Mouse (Mus musculus) left cerebral cortex, adult 11 months (tissue): ENCODE results near the gene Snd1.
"Not testable (repeated sequence)": the region's sequence is repeated elsewhere in the genome, so short reads cannot be mapped to it uniquely, and the experiment has no call there.

Experiments used
- DNase-seq: peaks from one replicate; pipeline ENCODE4 v3.0.0; 2022; ENCODE audit warnings: low spot score

Gene Snd1

GRCm38 (mm10) chr6:28914981-28915380 is 440.0 kb downstream of the Snd1 start:
- DNase-seq: no peak

- no peak for DNase-seq
These were observed 441.7 kb downstream of the Snd1 start for GRCm38 (mm10) chr6:28916630-28917029.

DNA sequence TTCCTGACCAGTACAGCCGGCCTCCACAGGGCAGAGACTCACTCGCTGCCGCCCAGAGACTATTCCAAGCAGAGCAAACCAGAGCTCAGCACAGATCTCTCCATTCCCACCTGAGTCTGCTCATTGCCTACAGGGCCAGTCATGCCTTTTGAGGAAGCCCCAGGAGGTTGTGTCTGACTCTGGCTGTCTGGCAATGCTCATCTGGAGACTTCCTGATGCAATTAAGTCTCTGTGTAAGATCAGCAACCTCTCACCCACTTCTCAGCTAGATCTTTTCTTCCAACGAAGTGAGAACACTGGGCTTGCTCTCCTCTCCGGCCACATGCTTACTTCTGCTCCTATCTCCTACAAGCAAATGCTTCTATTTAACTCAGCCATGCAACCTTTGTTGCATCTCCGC is 444.4 kb downstream of the Snd1 start:
- DNase-seq: no peak

GRCm38 (mm10) chr6:28922371-28922770 is 447.4 kb downstream of the Snd1 start:
- DNase-seq: no peak

DNA sequence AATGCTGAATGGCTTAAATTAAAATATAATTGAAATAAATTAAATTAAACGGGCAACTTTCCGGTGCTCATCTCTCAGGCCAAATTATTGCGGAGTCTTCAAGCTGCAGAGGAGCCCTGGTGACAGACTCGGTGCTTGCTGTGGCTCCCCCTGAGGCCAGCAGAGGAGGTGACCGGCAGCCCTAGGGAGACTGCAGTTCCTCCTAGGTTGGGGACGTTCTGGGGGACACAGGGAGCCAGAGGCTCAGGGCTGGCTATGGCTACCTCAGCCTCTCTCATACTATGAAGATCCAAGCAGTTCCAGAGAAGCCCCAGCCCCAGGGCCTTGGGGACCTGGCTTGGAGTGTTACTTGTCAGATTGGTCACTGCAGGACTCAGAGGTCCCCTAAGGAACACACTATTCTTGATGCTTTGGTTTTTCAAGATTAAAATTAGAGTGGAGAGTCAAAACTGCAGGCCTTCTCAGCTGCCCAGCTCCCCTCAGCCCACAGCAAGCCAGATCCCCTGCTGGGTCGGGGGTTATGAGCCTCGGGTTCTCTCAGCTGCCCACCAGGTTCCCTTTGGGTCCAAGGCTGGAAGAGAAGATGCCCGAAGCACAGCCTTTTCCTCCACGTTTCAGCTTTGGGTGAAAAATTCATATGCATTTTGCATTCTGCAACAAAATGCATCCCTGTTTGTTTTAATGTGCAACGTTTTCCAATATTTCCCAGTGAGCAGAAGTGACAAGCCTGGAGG is 448.3 kb downstream of the Snd1 start:
- no peak for DNase-seq

- DNase-seq: no peak
These were observed 448.9 kb downstream of the Snd1 start for GRCm38 (mm10) chr6:28923837-28924236.

DNA sequence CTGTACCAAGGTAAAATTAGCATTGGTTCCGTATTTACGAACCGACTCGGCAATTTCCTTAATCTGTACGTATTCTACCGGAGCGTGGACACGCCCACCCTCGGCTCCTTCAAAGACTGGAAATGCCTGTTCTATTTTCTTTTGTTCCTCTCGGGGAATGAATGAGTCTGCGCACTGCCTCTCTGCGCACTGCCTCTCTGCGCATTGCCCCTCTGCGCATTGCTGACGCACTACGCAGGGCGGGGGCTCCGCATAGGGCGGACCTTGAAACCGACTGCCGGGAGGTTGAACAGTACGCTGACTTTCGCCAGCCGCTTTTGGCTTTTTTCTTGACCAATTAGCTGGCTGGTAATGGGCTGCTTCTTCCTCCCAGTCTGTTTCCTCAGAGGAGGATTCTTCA is 453.0 kb downstream of the Snd1 start:
- DNase-seq: not testable (repeated sequence)

- DNase-seq: not testable (repeated sequence)
These were observed 454.3 kb downstream of the Snd1 start for GRCm38 (mm10) chr6:28929169-28929803.

DNA sequence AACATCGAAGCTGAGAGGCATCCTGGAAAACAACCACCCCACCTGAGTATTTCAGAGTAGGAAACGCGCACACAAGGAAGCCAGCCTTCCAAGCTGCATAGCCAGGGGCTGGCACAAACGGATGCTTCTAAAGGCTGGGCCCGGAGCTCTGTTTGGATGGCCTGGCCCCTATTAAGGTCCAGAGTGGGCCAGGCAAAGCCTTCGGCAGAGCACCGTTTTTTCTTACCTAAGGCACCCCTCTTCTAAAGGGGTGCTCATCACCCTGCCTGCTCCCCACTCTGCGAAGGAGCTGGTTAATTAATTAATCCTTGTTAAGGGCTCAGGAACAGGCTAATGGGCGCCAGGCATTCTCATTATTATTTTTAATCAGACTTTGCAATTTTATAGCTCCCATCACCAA is 456.3 kb downstream of the Snd1 start:
- no peak for DNase-seq

DNA sequence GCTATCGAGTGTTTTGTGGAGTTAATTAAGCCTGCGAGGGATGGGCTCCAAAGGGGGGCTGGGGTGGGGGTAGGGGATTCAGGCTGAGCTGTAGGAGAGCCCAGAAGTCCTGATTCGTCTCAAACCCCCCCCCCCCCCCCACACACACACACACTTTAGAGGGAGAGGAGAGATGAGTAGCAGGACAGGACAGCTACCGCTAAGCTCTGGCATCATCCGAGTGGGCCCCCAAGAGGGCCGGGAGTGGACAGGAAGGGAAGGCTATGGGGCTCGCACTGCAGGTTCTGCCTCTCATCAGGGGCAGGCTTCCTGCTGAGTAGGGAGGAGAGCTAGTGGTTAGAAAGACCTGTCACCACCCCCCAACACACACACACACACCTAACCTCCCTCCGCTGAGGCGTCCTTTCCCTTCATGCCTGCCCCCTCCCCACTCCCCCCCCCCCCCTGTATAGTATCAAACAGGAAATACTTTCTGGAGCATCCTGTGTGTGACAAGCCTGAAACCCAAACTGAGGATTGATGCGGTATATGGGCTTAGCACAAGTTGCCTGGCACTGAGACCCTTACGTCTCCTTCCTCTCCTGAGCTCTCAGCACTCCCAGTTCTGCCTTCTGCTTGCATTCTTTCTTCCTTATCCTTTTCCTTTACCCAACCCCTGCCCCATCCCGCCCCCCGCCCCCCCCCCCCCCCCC is 456.8 kb downstream of the Snd1 start:
- DNase-seq: no peak

- DNase-seq: no peak
These were observed 457.5 kb downstream of the Snd1 start for GRCm38 (mm10) chr6:28932328-28932937.

GRCm38 (mm10) chr6:28935736-28936135 is 460.8 kb downstream of the Snd1 start:
- DNase-seq: no peak

DNA sequence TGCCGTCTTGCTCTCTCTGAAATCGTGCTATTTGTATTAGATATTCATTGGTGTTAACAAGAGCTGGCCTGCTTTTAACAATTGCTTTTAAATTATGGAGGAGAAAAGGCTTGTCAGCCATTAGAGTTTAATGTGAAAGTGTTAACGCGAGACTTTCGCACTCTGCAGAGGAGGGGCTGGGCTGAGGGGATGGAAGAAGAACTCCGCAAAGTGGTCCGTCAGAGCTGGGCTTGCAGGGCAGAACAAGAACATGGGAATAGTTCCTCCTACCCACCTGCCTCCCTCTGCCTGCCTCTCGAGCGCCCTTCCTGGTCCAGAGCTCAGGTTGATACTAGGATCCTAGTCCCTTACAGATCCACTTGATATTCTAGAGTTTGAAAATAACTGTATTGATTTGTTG is 472.3 kb downstream of the Snd1 start:
- no peak for DNase-seq

DNA sequence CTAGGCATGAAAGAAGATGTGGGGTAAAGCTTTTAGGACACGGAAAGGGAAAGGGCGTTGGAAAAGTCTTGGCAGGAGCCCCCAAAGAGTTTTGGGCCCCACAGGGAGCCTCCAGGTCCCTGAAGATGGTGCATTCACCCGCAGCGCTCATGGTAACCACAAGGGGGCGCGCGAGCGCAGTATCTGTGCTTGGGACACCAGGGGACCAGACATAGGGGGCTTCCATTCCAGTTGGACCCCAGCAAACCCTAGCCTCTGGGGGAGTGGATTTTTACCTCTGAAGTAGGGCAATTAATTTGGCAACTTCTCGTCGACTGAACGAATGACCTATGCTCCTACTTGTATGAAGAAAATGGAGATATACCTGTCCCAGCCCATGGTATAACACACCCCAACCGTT is 474.3 kb downstream of the Snd1 start:
- peak; percentile 46 for DNase-seq

DNA sequence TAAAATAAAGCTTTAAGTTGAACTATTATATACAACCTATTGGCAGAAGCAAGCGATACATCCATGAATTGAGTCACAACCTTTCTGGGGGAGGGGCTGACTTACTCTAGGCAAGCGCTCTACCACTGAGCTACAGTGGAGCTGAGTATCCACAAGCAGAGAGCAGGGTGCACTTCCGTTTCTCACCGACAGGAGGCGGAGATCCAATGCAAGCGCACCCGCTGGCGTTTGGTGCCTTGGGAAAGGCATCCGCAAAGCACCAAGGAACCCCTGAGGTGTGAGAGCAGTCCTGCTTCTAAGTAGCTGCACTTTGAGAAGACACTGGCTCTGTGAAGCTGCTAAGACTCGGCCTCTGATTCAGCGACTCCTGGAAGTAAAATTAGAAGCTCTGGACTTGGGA is 480.6 kb downstream of the Snd1 start:
- DNase-seq: no peak

DNA sequence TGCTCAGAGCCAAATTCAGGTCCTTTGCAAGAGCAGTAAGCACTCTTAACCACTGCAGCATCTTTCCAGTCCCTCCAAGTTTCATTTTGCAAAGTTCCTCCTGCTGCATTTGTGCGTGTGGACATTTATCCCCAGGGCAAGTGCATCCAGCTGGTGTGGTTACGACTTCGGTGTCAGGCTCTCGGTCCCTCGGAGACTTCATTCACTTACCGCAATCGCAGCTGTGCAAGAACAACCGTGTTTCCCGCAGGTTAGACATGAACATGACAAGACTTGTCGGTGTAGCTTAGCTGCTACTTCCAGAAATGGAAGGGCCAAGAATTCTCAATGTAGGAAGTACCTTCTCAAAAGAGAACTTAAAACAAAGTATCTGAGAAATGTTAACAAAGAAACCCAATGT is 482.5 kb downstream of the Snd1 start:
- no peak for DNase-seq

DNA sequence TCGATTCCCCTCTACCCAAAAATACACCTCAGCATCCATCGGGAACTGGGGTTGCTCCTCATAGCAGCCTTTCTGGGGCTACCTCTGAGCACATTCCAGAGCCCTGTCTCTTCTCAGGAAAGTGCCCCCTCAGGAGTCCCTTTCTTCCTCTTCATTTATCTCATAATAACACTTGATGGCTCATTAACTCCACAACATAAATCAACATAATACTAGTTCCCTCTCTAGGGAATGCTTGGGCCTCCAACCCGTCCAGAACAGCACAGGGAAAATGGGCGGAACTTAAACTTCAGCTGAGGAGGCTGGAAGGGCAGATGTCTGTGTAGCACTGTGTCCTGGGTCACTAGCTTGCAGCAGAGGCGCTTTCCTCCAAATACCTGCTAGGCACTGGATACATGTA is 488.2 kb downstream of the Snd1 start:
- no peak for DNase-seq

GRCm38 (mm10) chr6:28965264-28965663 is 490.3 kb downstream of the Snd1 start:
- DNase-seq: no peak

- DNase-seq: peak; percentile 44
These were observed 494.7 kb downstream of the Snd1 start for GRCm38 (mm10) chr6:28969615-28970014.

DNA sequence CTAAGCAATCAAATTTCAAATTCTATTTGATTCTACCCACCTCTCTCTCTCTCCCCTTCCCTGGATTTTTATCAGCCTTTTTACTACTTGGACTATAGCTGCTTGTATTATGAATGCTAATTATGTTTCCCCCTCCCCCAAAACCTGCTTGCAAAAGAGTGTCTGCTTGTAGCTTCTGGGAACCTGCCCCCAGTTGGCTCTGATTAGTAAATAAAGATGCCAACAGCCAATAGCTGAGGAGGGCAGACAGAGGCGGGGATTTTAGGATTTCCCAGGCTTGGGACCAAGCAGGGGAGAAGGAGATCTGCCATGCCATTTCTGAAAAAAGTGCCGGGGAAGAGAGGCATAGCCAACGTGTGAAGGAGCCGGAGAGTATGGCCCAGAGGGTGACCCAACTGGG is 495.8 kb downstream of the Snd1 start:
- DNase-seq: no peak

DNA sequence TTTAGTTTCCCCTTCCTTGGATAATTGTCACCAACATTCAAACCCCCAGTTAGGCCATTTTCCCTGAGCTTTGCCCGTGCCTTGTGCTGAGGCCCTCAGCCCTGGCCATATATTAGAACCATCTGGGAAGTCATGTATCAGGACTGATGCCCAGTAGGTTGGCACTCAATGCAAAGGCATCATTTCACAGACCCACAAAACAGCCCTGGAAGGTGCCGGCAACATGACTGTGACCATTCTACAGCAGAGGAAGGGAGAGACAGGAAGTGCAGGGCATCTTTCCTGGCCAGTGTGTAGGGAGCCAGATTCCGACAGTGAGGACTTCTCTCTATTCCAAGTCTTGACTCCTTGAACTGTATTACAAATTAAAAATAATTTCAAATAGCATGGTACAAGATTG is 499.6 kb downstream of the Snd1 start:
- DNase-seq: no peak

DNA sequence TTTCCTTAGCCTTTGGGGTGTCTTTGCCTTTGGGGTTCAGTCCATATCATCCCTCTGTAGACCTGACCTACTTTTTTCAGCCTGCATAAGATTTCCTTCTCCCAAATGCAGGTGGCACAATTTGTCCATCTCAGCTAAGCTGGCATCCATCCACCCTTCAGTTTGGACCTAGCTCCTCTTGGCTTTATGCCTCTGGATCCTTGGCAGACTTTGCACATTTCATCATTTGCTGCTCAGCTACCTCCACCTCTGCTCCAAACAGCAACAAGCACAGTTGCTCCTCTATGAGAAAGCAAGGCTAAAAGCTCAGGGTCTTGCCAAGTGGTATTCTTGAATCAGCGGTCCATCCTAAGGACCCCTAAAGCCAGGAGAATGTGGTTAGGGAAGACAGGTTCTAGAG is 500.2 kb downstream of the Snd1 start:
- DNase-seq: no peak

DNA sequence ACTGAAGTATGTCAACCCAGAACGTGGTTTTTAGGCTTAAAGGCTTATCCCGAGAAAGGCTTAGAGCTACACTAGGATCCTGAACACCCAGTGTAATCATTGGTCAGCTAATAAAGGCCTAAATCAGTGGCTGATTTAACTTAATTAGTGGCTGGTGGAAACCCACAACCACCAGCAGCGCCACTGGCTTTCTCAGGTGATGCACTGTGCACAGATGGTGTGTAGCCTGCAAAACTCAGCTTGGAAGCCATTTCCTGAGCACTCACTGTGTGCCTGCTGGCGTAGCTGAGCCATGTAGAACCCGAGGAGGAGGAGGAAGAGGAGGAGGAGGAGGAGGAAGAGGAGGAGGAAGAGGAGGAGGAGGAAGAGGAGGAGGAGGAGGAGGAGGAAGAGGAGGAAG is 503.1 kb downstream of the Snd1 start:
- no peak for DNase-seq
